Mouse (Mus musculus) adrenal gland, postnatal 0 days (tissue): ENCODE results near the gene Gm13043. TPM values are rescaled to one million over a fixed set of nuclear protein-coding genes. Genes with fewer than 3 reads are reported as not detected.

ENCODE experiments used
- polyA plus RNA-seq: library from polyadenylated mRNA; unstranded; fragments of >200 nt; fragmentation: Nextera tagmentation; extraction: Ambion mirVana; gene quantifications from 2 replicates; pipeline ENCODE4 v1.2.1, GENCODE M21; 2015

The Gm13043 gene
- polyA plus RNA-seq: not detected in 2 replicates

GRCm38 (mm10) chr4:143511043-143511442 is at the start of gene Gm13043:
Gene Gm13043 (plus strand): TSS chr4:143511343.

GRCm38 (mm10) chr4:143535654-143536053 is 24.5 kb downstream of the Gm13043 start, which contains the start of gene Gm13040:
Gene Gm13040 (plus strand): TSS chr4:143535954.

GRCm38 (mm10) chr4:143551400-143551799 is 40.3 kb downstream of the Gm13043 start, which contains the start of the genes BC080695 and Gm13057:
Gene BC080695 (plus strand): TSS chr4:143551700.
Gene Gm13057 (plus strand): TSS chr4:143551709.

Other genes with a start within 250 kb of the Gm13043 start
- gene Pdpn, start 211.8 kb upstream of the Gm13043 start, polyA plus RNA-seq: 38.3 and 55.2 TPM in 2 replicates
- not detected in 2 replicates for gene Lrrc38, start 161.6 kb upstream of the Gm13043 start, polyA plus RNA-seq
- not detected in 2 replicates for gene Pramel1, start 116.9 kb upstream of the Gm13043 start, polyA plus RNA-seq
- gene Pramef8, start 98.9 kb upstream of the Gm13043 start, polyA plus RNA-seq: 8.7 and 14.6 TPM in 2 replicates
- not detected in 2 replicates for gene Oog4, start 61.0 kb upstream of the Gm13043 start, polyA plus RNA-seq
- not detected in 2 replicates for gene Gm13040, start 24.6 kb downstream of the Gm13043 start, polyA plus RNA-seq
- not detected in 2 replicates for gene BC080695, start 40.4 kb downstream of the Gm13043 start, polyA plus RNA-seq
- not detected in 2 replicates for gene Gm13057, start 40.4 kb downstream of the Gm13043 start, polyA plus RNA-seq
- gene Gm13083, start 103.7 kb downstream of the Gm13043 start, polyA plus RNA-seq: not detected in 2 replicates
- gene Gm13088, start 145.9 kb downstream of the Gm13043 start, polyA plus RNA-seq: not detected in 2 replicates
- not detected in 2 replicates for gene Gm13089, start 191.4 kb downstream of the Gm13043 start, polyA plus RNA-seq
- not detected in 2 replicates for gene Gm13078, start 208.1 kb downstream of the Gm13043 start, polyA plus RNA-seq